Mouse (Mus musculus): ENCODE measurements around the gene Zmynd8. TPM values are rescaled to one million over a fixed set of nuclear protein-coding genes. Genes with fewer than 3 reads are reported as not detected.

The Zmynd8 gene
- polyA plus RNA-seq, 1 experiment: 85.5 TPM

GRCm38 (mm10) chr2:165741526-165742050, 157.2 kb downstream of the Zmynd8 start:
- Histone ChIP-seq H3K27ac (ENCODE audit: insufficient read depth, low read length) (no peak overlapping the region), H3K4me3 (replicated peaks; ENCODE audit: insufficient read depth, low read depth, low read length) (no peak overlapping the region), H3K4me1 (ENCODE audit: control insufficient read depth, insufficient read depth, low read length) (no peaks in the 10 kb centered on the region), H3K27me3 (ENCODE audit: control insufficient read depth, insufficient read depth, low read length) (no peaks in the 10 kb centered on the region; the same call in 1 of the 2 replicates)
- DNase-seq: no peak
- TF ChIP-seq CTCF (IDR thresholded peaks at IDR 0.05; ENCODE audit: borderline replicate concordance, insufficient read depth, low read depth, low read length) (no peak), POLR2A (IDR thresholded peaks at IDR 0.05; ENCODE audit: borderline replicate concordance, insufficient read depth, low read length) (no peak)
- WGBS: 64% methylated on average over 11 of the region's 11 CpGs

- H3K27ac ChIP-seq (ENCODE audit: insufficient read depth, low read length): no peak overlapping the region
- H3K4me1 ChIP-seq (ENCODE audit: control insufficient read depth, insufficient read depth, low read length): no peaks in the 10 kb centered on the region; the same call in 1 of the 2 replicates
- no peak overlapping the region for H3K4me3 ChIP-seq (replicated peaks; ENCODE audit: insufficient read depth, low read depth, low read length)
- no peak for TF ChIP-seq CTCF (IDR thresholded peaks at IDR 0.05; ENCODE audit: borderline replicate concordance, insufficient read depth, low read depth, low read length)
- TF ChIP-seq POLR2A (IDR thresholded peaks at IDR 0.05; ENCODE audit: borderline replicate concordance, insufficient read depth, low read length): no peak
- no peaks in the 10 kb centered on the region; the same call in 1 of the 2 replicates for H3K27me3 ChIP-seq (ENCODE audit: control insufficient read depth, insufficient read depth, low read length)
- 54% methylated on average over 9 of the region's 9 CpGs for WGBS
- no peak for DNase-seq
These were observed 157.8 kb downstream of the Zmynd8 start for GRCm38 (mm10) chr2:165740982-165741381.

- no peak overlapping the region for H3K27ac ChIP-seq (ENCODE audit: insufficient read depth, low read length)
- H3K4me3 ChIP-seq (replicated peaks; ENCODE audit: insufficient read depth, low read depth, low read length): no peak overlapping the region
- no peak for DNase-seq
- H3K4me1 ChIP-seq (ENCODE audit: control insufficient read depth, insufficient read depth, low read length): no peaks in the 10 kb centered on the region; the same call in 1 of the 2 replicates
- 59% methylated on average over 4 of the region's 5 CpGs for WGBS
- TF ChIP-seq POLR2A (IDR thresholded peaks at IDR 0.05; ENCODE audit: borderline replicate concordance, insufficient read depth, low read length) (no peak), CTCF (IDR thresholded peaks at IDR 0.05; ENCODE audit: borderline replicate concordance, insufficient read depth, low read depth, low read length) (no peak)
- H3K27me3 ChIP-seq (ENCODE audit: control insufficient read depth, insufficient read depth, low read length): no peaks in the 10 kb centered on the region; the same call in 1 of the 2 replicates
These were observed 158.4 kb downstream of the Zmynd8 start for GRCm38 (mm10) chr2:165740381-165740780.

DNA sequence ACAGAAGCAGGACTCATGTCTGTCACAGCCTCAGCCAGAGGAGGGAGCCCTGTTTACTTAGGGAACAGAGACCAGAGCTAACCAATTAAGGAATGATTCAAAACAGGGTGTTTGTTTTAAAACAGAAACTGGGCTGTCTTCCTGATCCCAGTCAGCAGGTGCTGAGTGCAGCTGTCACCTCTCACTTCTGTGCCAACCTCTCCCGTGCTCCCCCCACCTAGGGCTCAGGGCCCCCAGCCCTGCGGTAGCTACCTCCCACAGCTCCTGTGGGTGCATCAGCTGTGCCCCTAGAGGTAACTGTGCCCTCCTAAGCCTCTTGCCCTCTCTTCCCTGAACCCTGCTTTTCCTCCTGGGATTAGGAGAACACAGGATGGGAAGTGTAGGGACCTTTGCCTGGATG, 162.5 kb downstream of the Zmynd8 start:
- no peak overlapping the region for H3K27ac ChIP-seq (ENCODE audit: insufficient read depth, low read length)
- TF ChIP-seq POLR2A (IDR thresholded peaks at IDR 0.05; ENCODE audit: borderline replicate concordance, insufficient read depth, low read length): no peak
- no peak for TF ChIP-seq CTCF (IDR thresholded peaks at IDR 0.05; ENCODE audit: borderline replicate concordance, insufficient read depth, low read depth, low read length)
- no peak overlapping the region for H3K4me3 ChIP-seq (replicated peaks; ENCODE audit: insufficient read depth, low read depth, low read length)
- no peaks in the 10 kb centered on the region; the same call in 1 of the 2 replicates for H3K4me1 ChIP-seq (ENCODE audit: control insufficient read depth, insufficient read depth, low read length)
- H3K27me3 ChIP-seq (ENCODE audit: control insufficient read depth, insufficient read depth, low read length): no peaks in the 10 kb centered on the region
- peak in 1 of 2 experiments; percentile 7 for DNase-seq
- WGBS: 12% methylated on average over 2 of the region's 2 CpGs

Other genes with a start within 250 kb of the Zmynd8 start
- gene Ncoa3, start 93.6 kb upstream of the Zmynd8 start, polyA plus RNA-seq (2012; rRNA removed): 23.6 and 23.7 TPM in 2 replicates